Mouse (Mus musculus): ENCODE measurements around the gene Smurf2.

- TF ChIP-seq POLR2A (IDR thresholded peaks at IDR 0.05; ENCODE audit: borderline replicate concordance, extremely low read depth, insufficient read depth, insufficient read length, poor library complexity, severe bottlenecking) (no peak), CTCF (IDR thresholded peaks at IDR 0.05; ENCODE audit: borderline replicate concordance, extremely low read depth, insufficient read depth, insufficient read length) (no peak)
These were observed 9.3 kb downstream of the Smurf2 start for GRCm38 (mm10) chr11:106911257-106911656.

Measured in brain, embryonic 14.5 days (tissue).